Mouse (Mus musculus) hindbrain, embryonic 13.5 days (tissue): ENCODE data around the gene Sec22c. TPM values are rescaled to one million over a fixed set of nuclear protein-coding genes. Genes with fewer than 3 reads are reported as not detected.
A peak's percentile ranks its signal among the peaks of the same experiment; 100 is the strongest.

Source experiments
- ATAC-seq: fragments of 200-750 bp; cut with Nextera tagmentation; 2 replicates; pipeline ENCODE4 v1.8.0; 2017; ENCODE audit warnings: moderate TSS enrichment; ENCODE audit not compliant: low FRiP score
- H3K27ac ChIP-seq: fragments of 300-500 bp; sonication (generic); 2 replicates; pipeline ENCODE4 v1.5.1; 2015; ENCODE audit warnings: inconsistent platforms, mild to moderate bottlenecking, moderate library complexity
- H3K27me3 ChIP-seq: fragments of 300-500 bp; sonication (generic); 2 replicates; pipeline ENCODE4 v1.6.1; 2015; ENCODE audit warnings: mild to moderate bottlenecking, inconsistent platforms
- H3K36me3 ChIP-seq: fragments of 300-500 bp; sonication (generic); 2 replicates; pipeline ENCODE4 v1.6.1; 2015; ENCODE audit warnings: mild to moderate bottlenecking, inconsistent platforms
- H3K4me1 ChIP-seq: fragments of 300-500 bp; sonication (generic); replicated peaks from 2 replicates; pipeline ENCODE4 v1.6.1; 2015; ENCODE audit warnings: inconsistent platforms
- H3K4me2 ChIP-seq: fragments of 300-500 bp; sonication (generic); 2 replicates; pipeline ENCODE4 v1.6.1; 2015; ENCODE audit warnings: inconsistent platforms, mild to moderate bottlenecking, moderate library complexity
- H3K4me3 ChIP-seq: fragments of 300-500 bp; sonication (generic); 2 replicates; pipeline ENCODE4 v1.5.1; 2015; ENCODE audit warnings: mild to moderate bottlenecking, inconsistent platforms
- H3K9ac ChIP-seq: fragments of 300-500 bp; sonication (generic); 2 replicates; pipeline ENCODE4 v1.6.1; 2015; ENCODE audit warnings: mild to moderate bottlenecking, inconsistent platforms
- H3K9me3 ChIP-seq: fragments of 300-500 bp; sonication (generic); 2 replicates; pipeline ENCODE4 v1.6.1; 2016; ENCODE audit warnings: inconsistent platforms
- WGBS: fragments of 180-500 bp; shearing (Covaris S2); methylation state at CpG from one replicate; pipeline ENCODE4 v1.1.7; 2015; 5-methylcytosine and 5-hydroxymethylcytosine counted together
- polyA plus RNA-seq: library from polyadenylated mRNA; unstranded; fragments of >200 nt; fragmentation: Nextera tagmentation; extraction: Ambion mirVana; gene quantifications from 2 replicates; pipeline ENCODE4 v1.2.1, GENCODE M21; 2015

Sec22c gene
- polyA plus RNA-seq, 1 experiment from 2014 or later, result 28.9 TPM

DNA sequence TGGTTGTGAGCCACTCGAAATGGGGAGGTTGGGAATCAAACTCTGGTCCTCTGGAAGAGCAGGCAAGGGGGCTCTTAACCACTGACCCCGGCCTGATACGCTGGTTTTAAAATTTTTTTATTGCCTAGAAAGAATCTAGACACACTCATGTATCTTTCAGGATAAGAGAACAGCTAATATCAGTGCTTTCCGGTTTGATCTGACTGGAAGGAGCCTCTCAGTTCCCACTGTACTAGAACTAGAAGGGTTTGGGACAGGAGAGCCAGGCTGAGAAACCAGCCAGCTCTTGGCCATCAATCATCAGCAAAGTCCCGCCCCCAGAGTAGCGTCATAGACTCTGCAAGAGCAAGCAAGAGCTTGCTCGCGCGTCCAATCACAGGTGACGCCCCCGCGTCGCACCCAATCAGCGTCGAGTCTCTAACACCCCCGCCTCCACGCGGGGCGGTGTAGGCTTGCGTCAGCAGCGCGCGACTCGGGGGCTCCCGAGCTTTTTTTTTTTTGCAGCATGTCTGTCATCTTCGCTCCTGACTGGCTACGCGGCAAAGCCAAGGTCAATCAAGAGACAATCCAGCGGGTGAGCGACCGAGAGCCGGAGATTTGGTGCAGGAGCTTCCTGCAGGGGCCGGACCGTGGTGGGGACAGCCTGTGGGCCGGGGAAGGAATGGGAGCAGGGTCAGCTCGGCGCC, 4.8 kb upstream of the Sec22c start, which contains the start of gene Ss18l2:
Gene Ss18l2, plus strand, starts transcription at position 432 of the 686 bp plus-strand sequence.
- Histone ChIP-seq H3K36me3 (peaks cover 17% of the 10 kb centered on the region), H3K27ac (peak within 1 kb of the TSS; percentile 97), H3K4me1 (peaks cover 33% of the 10 kb centered on the region), H3K4me2 (peak within 1 kb of the TSS; percentile 85), H3K27me3 (0 out of 2 replicates have a peak, but pooled peaks cover 4% of the 10 kb centered on the region), H3K9me3 (no peaks in the 10 kb centered on the region), H3K4me3 (peak within 1 kb of the TSS; percentile 91), H3K9ac (peak within 1 kb of the TSS; percentile 94)
- peak; percentile 98 for ATAC-seq
- 4% methylated on average over 37 of the region's 37 CpGs for WGBS

DNA sequence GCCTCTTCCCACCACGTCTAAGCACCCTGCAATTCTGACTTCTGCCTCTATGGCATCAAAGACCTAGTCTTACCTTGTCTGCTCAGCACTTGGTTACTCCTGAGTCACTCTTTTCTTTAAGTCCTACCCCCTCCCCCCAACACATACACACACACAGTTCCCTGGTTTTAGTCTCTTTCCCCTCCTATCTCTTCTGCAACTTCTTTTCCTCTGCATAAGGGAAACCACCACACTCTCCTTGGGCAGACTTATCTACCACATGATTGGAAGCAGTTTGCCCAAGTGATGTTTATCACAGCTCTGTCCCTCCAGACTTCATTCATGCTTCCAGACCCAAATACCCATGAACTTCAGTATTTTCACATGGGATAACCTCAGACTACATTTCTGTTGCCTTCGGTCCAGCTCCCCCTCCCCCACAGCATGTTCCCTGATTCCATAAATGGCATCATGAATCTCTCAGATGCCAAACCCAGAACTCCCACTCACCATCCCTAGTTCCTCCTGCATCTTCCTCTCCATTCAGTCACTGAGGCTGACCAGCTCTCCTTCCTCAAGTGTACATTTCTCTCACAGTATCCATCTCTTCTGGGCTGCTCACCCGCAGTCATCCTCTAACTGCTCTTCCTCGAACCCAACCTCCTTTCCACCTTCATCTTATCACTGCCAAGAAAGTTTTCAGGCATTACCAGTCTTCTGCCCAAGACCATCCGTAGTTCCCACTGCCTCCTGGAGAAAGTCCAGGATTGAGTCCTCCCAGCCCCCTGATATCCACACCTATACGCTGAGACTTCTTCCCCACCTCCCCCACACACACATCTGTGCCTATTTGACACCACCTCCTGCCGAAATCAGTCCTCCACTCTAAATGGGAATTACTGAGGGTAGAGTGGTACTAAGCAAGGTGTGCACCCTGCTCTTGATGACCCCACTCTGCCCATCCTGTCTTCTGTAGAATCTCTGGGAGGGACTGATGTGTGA, 3.5 kb upstream of the Sec22c start:
- Histone ChIP-seq H3K9me3 (no peaks in the 10 kb centered on the region), H3K36me3 (peaks cover 15% of the 10 kb centered on the region), H3K27me3 (0 out of 2 replicates have a peak, but pooled peaks cover 4% of the 10 kb centered on the region), H3K4me2 (no peak overlapping the region), H3K9ac (0 out of 2 replicates have a peak overlapping the region, but pooled peaks have one; percentile 8), H3K4me1 (peaks cover 40% of the 10 kb centered on the region), H3K27ac (no peak overlapping the region), H3K4me3 (no peak overlapping the region)
- 75% methylated on average over 7 of the region's 7 CpGs for WGBS
- ATAC-seq, result no peak

DNA sequence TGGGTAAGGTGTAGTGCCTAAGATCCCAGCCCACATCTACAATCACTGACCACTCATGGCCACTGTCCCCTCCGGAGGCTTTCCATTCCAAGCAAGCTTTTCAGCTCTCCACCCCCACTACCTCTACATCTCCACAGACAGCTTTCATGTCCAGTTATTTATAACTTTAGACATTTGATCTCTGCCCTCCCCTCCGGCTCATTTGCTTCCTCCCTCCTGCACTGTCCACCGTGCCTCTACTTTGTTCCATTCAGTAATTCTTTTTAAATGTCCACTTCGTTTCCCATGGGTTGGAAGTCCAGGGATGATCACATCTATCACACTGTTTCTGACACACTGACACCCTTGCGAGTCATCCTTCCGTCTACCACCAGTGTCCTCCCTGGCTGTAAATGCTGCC, 2.5 kb upstream of the Sec22c start:
- Histone ChIP-seq H3K27me3 (0 out of 2 replicates have a peak, but pooled peaks cover 4% of the 10 kb centered on the region), H3K4me1 (peaks cover 50% of the 10 kb centered on the region), H3K36me3 (peaks cover 5% of the 10 kb centered on the region), H3K4me2 (no peak overlapping the region), H3K27ac (no peak overlapping the region), H3K4me3 (no peak overlapping the region), H3K9me3 (no peaks in the 10 kb centered on the region), H3K9ac (no peak overlapping the region)
- ATAC-seq, result no peak
- WGBS, result 69% methylated on average over 6 of the region's 6 CpGs

DNA sequence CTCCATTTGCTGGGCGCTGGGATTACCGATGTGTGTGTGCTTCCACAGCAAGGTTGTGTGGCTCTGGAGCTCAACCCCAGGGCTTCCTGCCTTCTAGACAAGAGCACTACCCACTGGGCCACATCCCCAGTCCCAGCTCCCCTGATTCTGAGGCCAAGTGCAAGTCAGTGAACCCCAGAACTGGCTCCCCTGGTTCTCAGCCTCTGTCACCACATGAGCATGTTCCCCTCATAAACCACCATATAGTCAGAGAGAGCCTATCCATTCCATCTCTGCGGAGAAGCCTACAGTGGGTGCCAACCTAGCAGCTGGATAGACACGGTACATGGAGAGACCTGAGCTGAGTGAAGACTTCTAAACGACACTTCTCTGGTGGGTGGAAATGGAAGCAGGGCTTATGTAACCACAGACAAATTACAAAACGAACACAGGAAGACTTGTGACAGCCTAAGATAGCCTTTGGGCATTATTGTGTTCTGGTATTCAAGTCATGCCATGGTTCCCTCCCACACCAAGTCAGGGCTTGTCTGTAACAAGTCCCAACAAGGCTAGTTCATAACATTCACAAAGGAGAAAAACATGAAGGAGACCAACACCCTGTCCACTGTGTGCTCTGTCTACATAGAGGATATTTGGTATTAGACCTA, 862 bp upstream of the Sec22c start:
- H3K4me2 ChIP-seq, result peak overlapping the region; percentile 94; the same call in 1 of the 2 replicates
- H3K4me1 ChIP-seq, result peaks cover 41% of the 10 kb centered on the region
- H3K4me3 ChIP-seq, result no peak overlapping the region
- 0 out of 2 replicates have a peak, but pooled peaks cover 4% of the 10 kb centered on the region for H3K27me3 ChIP-seq
- H3K27ac ChIP-seq, result no peak overlapping the region
- no peaks in the 10 kb centered on the region for H3K36me3 ChIP-seq
- 81% methylated on average over 6 of the region's 6 CpGs for WGBS
- no peak for ATAC-seq
- H3K9ac ChIP-seq, result no peak overlapping the region
- H3K9me3 ChIP-seq, result no peaks in the 10 kb centered on the region

DNA sequence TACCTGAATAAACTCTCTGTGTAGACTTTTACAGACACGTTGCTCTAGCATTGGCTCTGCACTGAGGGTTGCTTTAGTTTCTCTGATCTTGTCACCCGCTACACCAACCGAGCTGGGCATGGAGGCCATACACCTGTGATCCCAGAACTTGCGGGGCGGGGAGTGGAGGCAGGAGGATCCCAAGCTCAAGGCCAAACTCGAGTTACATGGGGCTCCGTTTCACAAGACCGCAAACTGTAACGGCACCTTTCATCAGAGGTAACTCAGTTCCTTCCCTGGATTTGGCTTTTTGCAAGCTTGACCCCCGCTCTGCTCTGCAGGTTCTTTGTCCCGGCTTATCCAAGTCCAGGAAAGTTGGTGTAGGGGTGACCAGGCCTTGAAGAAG, 1.0 kb downstream of the Sec22c start:
- WGBS, result 37% methylated on average over 11 of the region's 11 CpGs
- Histone ChIP-seq H3K4me3 (peak overlapping the region; percentile 80), H3K4me1 (peaks cover 33% of the 10 kb centered on the region), H3K36me3 (peaks cover 12% of the 10 kb centered on the region), H3K9ac (peak overlapping the region; percentile 88), H3K9me3 (no peaks in the 10 kb centered on the region), H3K4me2 (peak overlapping the region; percentile 94), H3K27me3 (0 out of 2 replicates have a peak, but pooled peaks cover 4% of the 10 kb centered on the region), H3K27ac (peak overlapping the region; percentile 86; the same call in 1 of the 2 replicates)
- ATAC-seq, result no peak

DNA sequence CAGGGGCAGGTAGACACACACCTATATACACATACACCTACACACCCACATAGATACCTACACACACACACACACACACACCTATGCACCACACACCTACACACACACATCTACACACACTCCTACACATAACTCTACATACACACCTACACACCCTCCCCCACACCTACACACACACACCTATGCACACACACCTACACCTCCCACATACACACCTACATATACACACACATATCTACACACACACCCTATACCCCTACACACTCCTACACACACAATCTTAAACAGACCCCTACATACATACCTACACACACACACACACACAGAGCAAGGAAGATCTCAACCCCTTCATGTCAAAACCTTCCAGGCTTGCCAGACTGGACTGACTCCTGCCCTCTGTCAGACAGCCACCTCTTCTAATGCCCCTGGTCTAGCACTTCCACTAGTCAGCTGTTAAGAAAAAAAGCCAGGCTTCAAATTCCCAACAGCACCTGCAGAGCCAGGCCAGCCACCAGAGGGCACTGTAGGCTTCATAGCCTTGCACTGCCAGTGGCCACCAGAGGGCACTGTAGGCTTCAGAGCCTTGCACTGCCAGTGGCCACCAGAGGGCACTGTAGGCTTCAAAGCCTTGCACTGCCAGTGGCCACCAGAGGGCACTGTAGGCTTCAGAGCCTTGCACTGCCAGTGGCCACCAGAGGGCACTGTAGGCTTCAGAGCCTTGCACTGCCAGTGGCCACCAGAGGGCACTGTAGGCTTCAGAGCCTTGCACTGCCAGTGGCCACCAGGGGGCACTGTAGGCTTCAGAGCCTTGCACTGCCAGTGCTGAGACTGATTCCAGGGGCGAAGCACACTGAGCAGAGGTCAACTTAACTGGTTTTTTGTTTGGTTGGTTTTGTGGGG, 7.9 kb downstream of the Sec22c start:
- H3K36me3 ChIP-seq, result peaks cover 61% of the 10 kb centered on the region
- peak; percentile 54; the same call in 1 of the 2 replicates for ATAC-seq
- H3K9me3 ChIP-seq, result no peaks in the 10 kb centered on the region
- no peak overlapping the region for H3K27ac ChIP-seq
- 100% methylated on average over 1 of the region's 1 CpGs for WGBS
- no peak overlapping the region for H3K9ac ChIP-seq
- H3K4me3 ChIP-seq, result no peak overlapping the region
- H3K4me2 ChIP-seq, result no peak overlapping the region
- H3K4me1 ChIP-seq, result peaks cover 2% of the 10 kb centered on the region
- no peaks in the 10 kb centered on the region for H3K27me3 ChIP-seq

DNA sequence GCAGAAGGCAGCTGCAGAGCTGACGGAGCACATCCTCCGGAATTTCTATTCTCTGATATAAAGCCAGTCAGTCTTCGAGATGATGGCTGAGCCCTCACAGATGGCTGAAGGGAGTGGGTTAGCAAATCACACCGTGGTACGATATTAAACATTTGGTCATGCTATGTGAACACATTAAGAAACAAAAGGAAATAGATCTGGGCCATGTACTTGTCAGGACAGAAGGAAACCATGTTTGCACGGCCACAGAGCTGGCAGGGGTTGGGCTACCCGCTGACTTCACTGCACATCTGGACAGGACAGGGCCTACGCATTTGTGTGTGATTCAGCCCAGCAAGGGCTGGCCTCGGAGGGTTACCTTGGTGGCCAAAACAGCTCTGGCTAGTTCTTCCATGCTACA, 8.7 kb downstream of the Sec22c start:
- no peaks in the 10 kb centered on the region for H3K4me1 ChIP-seq
- ATAC-seq, result no peak
- peaks cover 67% of the 10 kb centered on the region for H3K36me3 ChIP-seq
- no peak overlapping the region for H3K4me3 ChIP-seq
- no peaks in the 10 kb centered on the region for H3K27me3 ChIP-seq
- H3K9me3 ChIP-seq, result no peaks in the 10 kb centered on the region
- H3K9ac ChIP-seq, result no peak overlapping the region
- H3K4me2 ChIP-seq, result no peak overlapping the region
- WGBS, result 85% methylated on average over 9 of the region's 9 CpGs
- H3K27ac ChIP-seq, result no peak overlapping the region

DNA sequence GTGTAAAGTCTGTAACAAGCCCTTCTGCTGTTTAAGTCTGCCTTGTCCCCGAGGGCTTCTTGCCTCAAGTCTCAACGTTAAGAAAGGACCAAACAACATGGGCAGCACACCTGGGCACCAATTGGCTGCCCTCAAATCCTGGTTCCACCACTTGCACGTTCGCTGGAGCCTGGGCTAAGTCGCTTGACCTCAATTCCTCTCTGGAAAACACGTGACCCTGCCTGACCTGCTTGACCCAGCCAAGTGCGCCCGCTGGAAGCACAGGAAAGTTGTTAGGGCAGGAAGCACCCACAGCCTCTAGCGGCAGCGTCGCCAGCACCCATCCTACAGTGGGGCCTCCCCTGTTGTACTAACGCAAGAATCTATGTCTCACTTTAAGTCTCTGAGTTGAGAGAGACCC, 10.6 kb downstream of the Sec22c start:
- Histone ChIP-seq H3K9me3 (no peaks in the 10 kb centered on the region), H3K27me3 (no peaks in the 10 kb centered on the region), H3K4me2 (no peak overlapping the region), H3K27ac (no peak overlapping the region), H3K9ac (no peak overlapping the region), H3K4me1 (peaks cover 18% of the 10 kb centered on the region), H3K36me3 (peaks cover 62% of the 10 kb centered on the region), H3K4me3 (no peak overlapping the region)
- ATAC-seq, result no peak
- 87% methylated on average over 12 of the region's 12 CpGs for WGBS

DNA sequence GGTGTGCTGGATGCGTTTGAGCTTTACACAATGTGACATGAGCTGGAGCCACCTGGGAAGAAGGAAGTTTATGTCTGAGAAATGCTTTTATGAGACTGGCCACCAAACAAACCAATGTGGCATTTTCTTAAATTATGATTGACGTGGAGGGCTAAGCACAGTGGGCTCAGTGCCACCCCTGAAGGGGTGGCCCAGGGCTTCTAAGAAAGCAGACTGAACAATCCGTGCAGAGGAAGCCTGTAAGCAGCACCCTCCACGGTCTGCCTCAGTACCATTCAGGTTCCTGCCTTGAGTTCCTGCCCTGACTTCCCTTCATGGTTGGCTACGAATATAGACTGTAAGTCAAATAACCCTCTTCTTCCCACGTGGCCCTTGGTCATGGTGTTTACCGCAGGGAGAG, 14.6 kb downstream of the Sec22c start:
- peak overlapping the region; percentile 19; the same call in 1 of the 2 replicates for H3K9ac ChIP-seq

DNA sequence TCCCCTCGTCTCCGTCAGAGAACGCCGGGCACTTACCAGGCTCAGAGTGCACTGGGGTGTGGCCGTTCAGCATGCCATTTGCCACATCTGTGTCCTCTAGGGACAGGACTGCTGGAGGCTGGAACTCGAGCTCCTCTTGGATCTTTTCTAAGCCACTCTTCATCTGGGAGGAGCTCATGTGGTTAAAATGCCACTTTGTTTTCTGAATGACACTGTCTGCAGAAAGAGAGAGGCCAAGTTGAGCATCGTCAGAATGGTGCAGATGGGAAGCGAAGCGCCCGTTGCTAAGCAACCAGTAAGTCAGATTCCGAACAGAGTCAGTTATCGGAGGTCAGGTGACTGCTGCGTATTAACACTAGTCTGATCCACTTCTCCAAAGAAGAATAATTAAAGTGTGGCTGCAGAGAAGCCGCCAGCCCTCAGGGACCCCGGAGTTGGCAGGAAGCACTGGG, 15.1 kb downstream of the Sec22c start:
- H3K4me2 ChIP-seq, result peak overlapping the region; percentile 49
- no peaks in the 10 kb centered on the region for H3K27me3 ChIP-seq
- H3K36me3 ChIP-seq, result peaks cover 65% of the 10 kb centered on the region
- peak overlapping the region; percentile 88 for H3K27ac ChIP-seq
- H3K4me3 ChIP-seq, result peak overlapping the region; percentile 17; the same call in 1 of the 2 replicates
- peak overlapping the region; percentile 30; the same call in 1 of the 2 replicates for H3K9ac ChIP-seq
- WGBS, result 25% methylated on average over 15 of the region's 15 CpGs
- H3K4me1 ChIP-seq, result peaks cover 23% of the 10 kb centered on the region
- H3K9me3 ChIP-seq, result no peaks in the 10 kb centered on the region
- peak; percentile 87 for ATAC-seq

More for the DNA sequence above, 14.6 kb downstream of the Sec22c start:
- ATAC-seq, result peak; percentile 45
- Histone ChIP-seq H3K4me3 (no peak overlapping the region), H3K27ac (peak overlapping the region; percentile 88), H3K4me1 (peaks cover 23% of the 10 kb centered on the region), H3K9me3 (no peaks in the 10 kb centered on the region), H3K27me3 (no peaks in the 10 kb centered on the region), H3K36me3 (peaks cover 65% of the 10 kb centered on the region), H3K4me2 (peak overlapping the region; percentile 49)
- 73% methylated on average over 7 of the region's 7 CpGs for WGBS

DNA sequence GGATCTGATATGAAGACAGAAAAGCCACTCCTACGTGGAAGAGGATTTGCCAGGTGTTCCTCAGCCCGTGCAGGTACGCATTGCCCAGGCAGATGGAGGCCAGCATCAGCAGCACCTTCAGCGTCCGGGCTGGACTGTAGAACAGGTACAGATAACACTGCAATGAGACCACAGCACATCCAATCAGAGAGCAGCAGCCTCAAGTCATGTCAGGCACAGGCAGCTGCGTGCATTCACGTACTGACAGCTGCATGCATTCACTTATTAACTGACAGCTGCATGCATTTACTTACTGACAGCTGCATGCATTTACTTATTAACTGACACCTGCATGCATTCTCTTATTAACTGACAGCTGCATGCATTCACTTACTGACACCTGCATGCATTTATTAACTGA, 20.6 kb downstream of the Sec22c start:
- H3K9ac ChIP-seq, result no peak overlapping the region
- ATAC-seq, result no peak
- no peak overlapping the region for H3K4me2 ChIP-seq
- no peaks in the 10 kb centered on the region for H3K9me3 ChIP-seq
- H3K27me3 ChIP-seq, result no peaks in the 10 kb centered on the region
- WGBS, result 81% methylated on average over 7 of the region's 7 CpGs
- H3K27ac ChIP-seq, result no peak overlapping the region
- H3K4me3 ChIP-seq, result no peak overlapping the region
- peaks cover 72% of the 10 kb centered on the region for H3K36me3 ChIP-seq
- H3K4me1 ChIP-seq, result peaks cover 8% of the 10 kb centered on the region
